Mouse (Mus musculus) neural tube, embryonic 15.5 days (tissue): ENCODE measurements at regions not wholly inside any gene's neighbourhood (a gene's known extent, or its start where the extent isn't known, plus 50 kb on each side); places are given as distances from the start of the nearest gene placed in this dataset. TPM values are rescaled to one million over a fixed set of nuclear protein-coding genes. Genes with fewer than 3 reads are reported as not detected.

Experiments
- ATAC-seq: fragments of 200-750 bp; cut with Nextera tagmentation; 2 replicates; pipeline ENCODE4 v1.8.0; 2017; ENCODE audit warnings: mild to moderate bottlenecking, moderate TSS enrichment, moderate library complexity; ENCODE audit not compliant: low FRiP score
- H3K27ac ChIP-seq: fragments of 300-500 bp; sonication (generic); replicated peaks from 2 replicates; pipeline ENCODE4 v1.5.1; 2015; ENCODE audit warnings: mild to moderate bottlenecking, inconsistent platforms
- H3K27me3 ChIP-seq: fragments of 300-500 bp; sonication (generic); replicated peaks from 2 replicates; pipeline ENCODE4 v1.6.1; 2015; ENCODE audit warnings: inconsistent platforms
- H3K36me3 ChIP-seq: fragments of 300-500 bp; sonication (generic); 2 replicates; pipeline ENCODE4 v1.6.1; 2015; ENCODE audit warnings: inconsistent platforms
- H3K4me1 ChIP-seq: fragments of 300-500 bp; sonication (generic); 2 replicates; pipeline ENCODE4 v1.6.1; 2015; ENCODE audit warnings: inconsistent platforms
- H3K4me2 ChIP-seq: fragments of 300-500 bp; sonication (generic); 2 replicates; pipeline ENCODE4 v1.6.1; 2015; ENCODE audit warnings: inconsistent platforms, mild to moderate bottlenecking, moderate library complexity
- H3K4me3 ChIP-seq: fragments of 300-500 bp; sonication (generic); replicated peaks from 2 replicates; pipeline ENCODE4 v1.5.1; 2015; ENCODE audit warnings: mild to moderate bottlenecking, inconsistent platforms
- H3K9ac ChIP-seq: fragments of 300-500 bp; sonication (generic); replicated peaks from 2 replicates; pipeline ENCODE4 v1.6.1; 2015; ENCODE audit warnings: mild to moderate bottlenecking, inconsistent platforms
- H3K9me3 ChIP-seq: fragments of 300-500 bp; sonication (generic); replicated peaks from 2 replicates; pipeline ENCODE4 v1.6.1; 2016; ENCODE audit warnings: inconsistent platforms
- WGBS: fragments of 180-500 bp; shearing (Covaris S2); methylation state at CpG from one replicate; pipeline ENCODE4 v1.1.7; 2015; ENCODE audit warnings: mixed read lengths; 5-methylcytosine and 5-hydroxymethylcytosine counted together
- microRNA-seq: library from miRNA; unstranded; fragments of <30 nt; microRNA quantifications from one replicate; pipeline ENCODE4, GENCODE M21; 2017

DNA sequence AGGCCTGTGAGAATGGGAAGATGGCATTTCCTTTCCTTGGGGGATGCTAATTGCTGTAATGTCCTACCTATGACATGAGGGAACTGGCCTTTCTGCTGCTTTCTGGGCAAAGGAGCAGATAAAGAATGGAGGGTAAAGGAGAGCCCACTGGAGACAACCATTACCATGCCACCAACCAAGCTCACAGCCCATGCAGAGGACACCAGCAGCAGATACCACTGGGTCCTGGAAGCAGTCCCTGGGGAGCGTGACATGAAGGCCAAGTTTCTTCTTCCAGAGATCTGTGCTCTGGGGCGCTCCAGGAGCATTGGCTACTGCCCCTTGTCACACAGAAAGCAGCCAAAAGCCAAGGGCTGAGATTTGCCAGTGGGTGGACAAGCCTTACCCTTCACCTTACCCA lies 102.8 kb downstream of the 4931417E11Rik start:
- Histone ChIP-seq H3K4me1 (peaks cover 10% of the 10 kb centered on the region), H3K9me3 (no peaks in the 10 kb centered on the region), H3K27ac (no peak overlapping the region), H3K4me3 (no peak overlapping the region), H3K36me3 (no peaks in the 10 kb centered on the region), H3K9ac (no peak overlapping the region), H3K4me2 (no peak overlapping the region), H3K27me3 (no peaks in the 10 kb centered on the region)
- WGBS, result 81% methylated on average over 2 of the region's 2 CpGs
- no peak for ATAC-seq

GRCm38 (mm10) chr6:73365306-73365705 lies 104.2 kb downstream of the 4931417E11Rik start:
- Histone ChIP-seq H3K4me3 (no peak overlapping the region), H3K9ac (no peak overlapping the region), H3K36me3 (no peaks in the 10 kb centered on the region), H3K27ac (no peak overlapping the region), H3K4me2 (no peak overlapping the region), H3K27me3 (no peaks in the 10 kb centered on the region), H3K9me3 (no peaks in the 10 kb centered on the region), H3K4me1 (peaks cover 10% of the 10 kb centered on the region)
- WGBS, result 93% methylated on average over 9 of the region's 9 CpGs
- ATAC-seq, result no peak

DNA sequence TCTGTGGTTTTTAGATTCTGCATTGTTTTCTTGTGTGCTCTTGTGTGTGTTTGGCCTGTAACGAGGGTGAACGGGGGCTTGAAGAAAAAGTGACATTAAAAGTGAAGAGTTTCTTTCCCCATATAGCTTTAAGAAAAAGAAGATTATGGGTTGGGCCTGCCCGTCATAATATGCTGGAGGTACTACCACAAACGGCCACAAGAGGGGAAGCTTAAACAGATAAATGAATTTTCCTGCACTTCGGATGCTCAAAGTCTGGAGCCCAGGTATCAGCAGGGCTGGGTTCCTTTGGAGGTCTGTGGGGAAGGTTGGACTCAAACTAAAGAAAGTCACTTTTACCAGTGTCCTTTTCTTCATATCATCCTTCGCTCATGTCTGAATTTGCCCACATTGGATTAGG lies 86.8 kb downstream of the Suclg1 start:
- no peaks in the 10 kb centered on the region for H3K4me1 ChIP-seq
- H3K36me3 ChIP-seq, result no peaks in the 10 kb centered on the region
- no peak overlapping the region for H3K4me3 ChIP-seq
- no peak overlapping the region for H3K27ac ChIP-seq
- H3K9ac ChIP-seq, result no peak overlapping the region
- no peak for ATAC-seq
- no peaks in the 10 kb centered on the region for H3K27me3 ChIP-seq
- H3K4me2 ChIP-seq, result no peak overlapping the region
- 70% methylated on average over 6 of the region's 6 CpGs for WGBS
- no peaks in the 10 kb centered on the region for H3K9me3 ChIP-seq

DNA sequence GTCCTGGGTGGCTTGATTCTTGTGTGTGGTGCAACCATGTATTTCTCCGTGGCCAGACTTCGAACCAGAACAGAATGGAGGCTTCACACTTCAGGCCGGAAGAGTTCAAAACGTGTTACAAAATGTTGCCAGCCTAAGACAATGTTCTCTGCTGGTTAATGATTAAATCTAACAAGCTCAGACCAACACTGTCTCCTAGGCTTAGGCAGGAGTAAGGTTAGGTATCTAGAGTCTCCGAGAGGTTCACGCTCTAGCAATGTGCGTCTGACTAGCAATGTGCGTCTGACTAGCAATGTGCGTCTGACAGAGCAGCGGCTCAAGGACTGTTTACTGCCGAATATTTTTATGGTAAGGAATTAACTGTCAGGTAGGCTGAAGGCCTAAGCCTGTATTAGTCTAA lies 81.5 kb downstream of the Suclg1 start:
- no peaks in the 10 kb centered on the region for H3K9me3 ChIP-seq
- H3K27ac ChIP-seq, result no peak overlapping the region
- no peaks in the 10 kb centered on the region for H3K27me3 ChIP-seq
- H3K4me1 ChIP-seq, result no peaks in the 10 kb centered on the region
- H3K4me3 ChIP-seq, result no peak overlapping the region
- H3K4me2 ChIP-seq, result no peak overlapping the region
- 84% methylated on average over 11 of the region's 11 CpGs for WGBS
- no peak for ATAC-seq
- no peaks in the 10 kb centered on the region for H3K36me3 ChIP-seq
- H3K9ac ChIP-seq, result no peak overlapping the region

Small RNA genes in the stretch of these regions (microRNA-seq; reads per million reads assigned to microRNA genes)
- gene Gm24370, result not detected
